Mouse (Mus musculus): ENCODE data around the gene Phrf1.

- TF ChIP-seq POLR2A (IDR thresholded peaks at IDR 0.05; ENCODE audit: insufficient read depth, low read depth, low read length) (no peak), CTCF (IDR thresholded peaks at IDR 0.05) (no peak)
Measured at GRCm38 (mm10) chr7:141195754-141196153, 32.8 kb upstream of the Phrf1 start.
